Mouse (Mus musculus): ENCODE measurements around the gene Skor1.
A peak's percentile ranks its signal among the peaks of the same experiment; 100 is the strongest.

Skor1 gene

GRCm38 (mm10) chr9:63148410-63149371 lies at the start of gene Skor1:
Skor1 (minus strand) TSS chr9:63148961.
- no peak for DNase-seq

DNA sequence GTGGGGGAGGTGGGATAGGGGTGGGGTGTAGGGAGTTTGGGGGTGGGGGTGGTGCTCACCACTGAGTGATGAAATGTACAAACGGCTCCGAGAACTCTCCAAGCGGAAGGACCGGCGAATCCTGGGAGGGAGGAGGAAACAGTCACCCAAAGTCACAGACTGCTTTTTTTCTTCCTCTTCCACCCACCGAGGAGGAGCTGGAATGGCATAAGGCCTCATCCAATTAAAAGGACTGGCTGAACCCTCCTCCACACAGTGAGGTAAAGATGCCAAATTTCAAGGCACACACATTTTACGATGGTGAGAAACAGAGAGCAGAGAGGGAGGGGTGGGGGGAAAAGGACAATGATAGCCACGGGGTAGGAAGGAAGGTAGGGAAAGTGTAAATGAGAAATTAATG lies 48.5 kb upstream of the Skor1 start:
- DNase-seq = peak; percentile 11

DNA sequence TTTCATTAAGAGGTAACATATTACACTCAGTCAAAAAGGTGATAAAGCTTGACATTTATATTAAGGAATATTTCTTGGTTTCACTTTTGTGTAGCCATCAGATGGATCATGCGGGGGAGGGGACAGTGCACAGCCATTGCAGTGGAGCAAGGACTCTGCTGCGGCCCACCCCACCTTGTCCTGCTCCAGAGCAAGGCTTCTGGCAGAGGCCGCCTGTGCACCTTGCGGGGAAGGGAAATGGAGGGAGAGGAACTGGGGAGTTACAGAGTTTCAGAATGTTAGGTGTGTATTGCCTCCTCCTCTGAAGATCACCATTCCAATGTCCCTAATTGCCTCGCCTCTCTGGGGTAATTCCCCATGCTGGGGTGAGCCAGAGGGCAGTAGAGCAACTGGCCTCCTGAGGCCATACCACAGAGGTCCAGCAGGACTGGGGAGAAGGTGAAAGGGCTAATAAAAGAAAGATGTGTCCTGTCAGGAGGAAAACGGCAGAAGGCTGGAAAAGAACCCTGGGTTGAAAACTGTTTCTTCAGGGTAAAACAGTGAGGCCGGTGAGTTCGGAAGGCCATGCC lies 47.4 kb upstream of the Skor1 start:
- no peak for DNase-seq

GRCm38 (mm10) chr9:63195523-63195922 lies 46.8 kb upstream of the Skor1 start:
- DNase-seq = no peak

DNA sequence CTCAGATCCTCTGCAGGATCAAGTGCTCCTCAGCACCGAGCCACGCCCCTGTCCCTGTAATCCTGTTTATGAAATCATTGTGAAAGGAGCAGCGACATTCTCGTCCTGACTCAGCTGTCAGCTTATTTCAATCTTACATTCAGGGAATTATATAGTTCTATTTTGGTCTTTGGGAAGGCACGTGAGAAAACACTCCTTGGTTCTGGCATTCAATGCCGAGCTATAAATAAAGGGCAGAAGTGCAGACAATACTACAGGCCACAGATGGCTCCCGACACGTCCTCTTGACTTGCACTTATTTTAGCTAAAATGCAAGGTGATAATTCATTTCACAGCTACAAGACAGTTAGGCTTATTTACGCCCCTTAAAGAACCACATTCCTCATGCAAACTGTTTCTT lies 46.0 kb upstream of the Skor1 start:
- no peak for DNase-seq

GRCm38 (mm10) chr9:63192809-63193208 lies 44.0 kb upstream of the Skor1 start:
- no peak for DNase-seq

DNA sequence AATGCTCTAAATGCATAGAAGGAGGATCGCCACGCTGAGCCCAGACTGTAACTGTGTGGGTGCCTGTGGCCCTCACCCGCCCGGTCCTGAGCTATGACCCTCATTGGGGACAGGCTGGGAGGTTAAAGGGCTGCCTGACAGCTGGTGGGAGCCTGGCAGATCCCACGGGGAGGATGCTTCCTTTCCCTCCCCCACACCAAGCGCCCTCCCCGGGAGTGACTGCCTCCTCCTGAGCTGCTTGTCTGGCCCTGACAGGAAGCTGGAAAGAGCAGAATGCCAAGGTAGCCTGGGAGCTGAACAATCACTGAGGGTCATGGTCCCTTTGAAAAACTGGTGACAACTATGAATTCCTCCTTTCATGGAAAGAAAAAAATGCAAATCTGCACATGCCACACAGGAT lies 38.5 kb upstream of the Skor1 start:
- peak; percentile 4 for DNase-seq

- no peak for DNase-seq
Observed at GRCm38 (mm10) chr9:63185249-63185648, 36.5 kb upstream of the Skor1 start.

GRCm38 (mm10) chr9:63183864-63184263 lies 35.1 kb upstream of the Skor1 start:
- no peak for DNase-seq

GRCm38 (mm10) chr9:63182306-63182960 lies 33.7 kb upstream of the Skor1 start:
- no peak for DNase-seq

GRCm38 (mm10) chr9:63181337-63182178 lies 32.8 kb upstream of the Skor1 start:
- no peak for DNase-seq

GRCm38 (mm10) chr9:63178296-63178695 lies 29.5 kb upstream of the Skor1 start:
- DNase-seq = no peak

DNA sequence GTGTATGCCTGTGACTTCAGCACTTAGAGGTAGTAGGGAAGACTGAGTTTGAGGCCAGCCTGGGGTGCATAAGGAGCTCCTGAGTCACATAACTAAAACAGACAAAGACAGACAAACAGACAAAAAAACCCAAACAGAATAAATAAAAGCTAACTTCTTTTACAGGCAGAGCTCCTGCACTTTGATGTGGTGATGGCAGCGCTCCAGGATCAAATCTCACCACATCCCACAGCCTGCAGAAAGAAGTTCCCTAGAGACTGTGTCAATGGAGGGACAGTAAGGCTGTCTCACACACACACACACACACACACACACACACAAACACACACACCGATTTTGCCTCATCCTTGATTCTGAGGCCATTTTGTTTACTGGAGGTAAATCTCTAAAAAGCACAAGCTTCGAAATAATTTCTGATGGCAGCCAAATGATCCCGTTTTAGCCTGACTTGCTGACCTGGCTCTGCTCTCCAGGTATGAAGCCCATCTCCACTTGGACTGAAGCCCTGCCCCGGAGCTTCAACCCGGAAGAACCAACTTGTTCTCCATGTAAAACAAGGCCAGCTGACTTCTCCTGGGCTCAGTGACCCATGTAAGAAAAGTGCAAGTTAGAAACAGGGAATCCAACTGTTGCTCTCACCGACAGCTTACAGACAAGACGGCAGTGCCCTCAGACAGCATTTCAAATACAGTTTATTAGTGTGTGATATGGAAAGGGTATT lies 25.4 kb upstream of the Skor1 start:
- no peak for DNase-seq

DNA sequence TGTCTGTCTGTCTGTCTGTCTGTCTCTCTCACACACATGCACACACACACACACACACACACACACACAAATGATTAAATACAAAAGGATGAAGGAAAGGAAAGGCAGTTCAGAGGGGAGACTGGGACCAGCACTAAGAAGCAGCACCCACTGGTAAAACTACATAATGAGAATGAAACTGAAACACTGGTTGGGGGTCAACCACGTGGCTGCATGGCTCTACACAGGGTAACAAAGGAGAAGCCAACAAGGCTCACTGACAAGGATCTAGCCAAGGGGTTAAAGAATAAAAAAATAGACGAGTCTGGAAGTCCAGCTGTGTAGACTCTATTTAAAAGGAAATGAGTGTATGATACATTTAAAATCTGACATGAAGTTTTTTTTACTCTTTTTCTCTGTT lies 23.2 kb upstream of the Skor1 start:
- no peak for DNase-seq

DNA sequence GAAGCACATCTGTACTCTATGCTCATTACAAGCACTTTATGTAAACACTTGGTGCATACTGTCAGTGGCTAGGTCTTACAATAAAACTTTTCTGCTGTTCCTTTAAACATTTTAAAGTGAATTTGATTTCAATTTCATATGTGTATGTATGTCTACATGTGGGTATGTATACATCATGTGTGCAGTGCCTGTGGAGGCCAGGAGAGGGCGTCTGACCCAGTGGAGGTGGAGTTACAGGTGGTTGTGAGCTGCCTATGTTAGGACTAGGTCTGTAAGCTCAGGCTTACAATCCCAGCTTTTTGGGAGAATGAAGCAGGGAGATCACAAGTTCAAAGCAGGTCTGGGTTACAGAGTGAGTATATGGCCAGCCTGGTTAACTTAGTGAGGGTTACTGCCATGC lies 20.4 kb upstream of the Skor1 start:
- DNase-seq = no peak

- no peak for DNase-seq
Observed at GRCm38 (mm10) chr9:63165070-63165469, 16.3 kb upstream of the Skor1 start.

GRCm38 (mm10) chr9:63163756-63164155 lies 15.0 kb upstream of the Skor1 start:
- no peak for DNase-seq

DNA sequence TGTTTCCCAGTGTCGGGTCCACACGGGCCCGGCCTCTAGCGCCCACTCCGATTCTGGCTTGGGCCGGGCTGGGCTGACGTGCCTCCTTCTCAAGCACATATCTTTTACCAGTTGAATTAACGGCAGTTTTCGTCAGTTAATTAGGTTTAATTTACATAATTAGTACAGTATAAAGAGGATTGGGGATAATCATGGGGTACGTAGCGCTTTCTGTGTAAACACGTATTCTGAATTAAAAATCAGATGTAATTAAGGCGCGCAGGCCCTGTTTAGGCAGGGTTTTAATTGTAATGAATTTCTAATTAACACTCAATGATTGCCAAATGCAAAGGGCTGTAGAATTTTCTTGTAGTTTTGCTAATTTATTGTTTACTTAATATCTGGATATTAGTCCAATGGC lies 3.2 kb upstream of the Skor1 start:
- no peak for DNase-seq

DNA sequence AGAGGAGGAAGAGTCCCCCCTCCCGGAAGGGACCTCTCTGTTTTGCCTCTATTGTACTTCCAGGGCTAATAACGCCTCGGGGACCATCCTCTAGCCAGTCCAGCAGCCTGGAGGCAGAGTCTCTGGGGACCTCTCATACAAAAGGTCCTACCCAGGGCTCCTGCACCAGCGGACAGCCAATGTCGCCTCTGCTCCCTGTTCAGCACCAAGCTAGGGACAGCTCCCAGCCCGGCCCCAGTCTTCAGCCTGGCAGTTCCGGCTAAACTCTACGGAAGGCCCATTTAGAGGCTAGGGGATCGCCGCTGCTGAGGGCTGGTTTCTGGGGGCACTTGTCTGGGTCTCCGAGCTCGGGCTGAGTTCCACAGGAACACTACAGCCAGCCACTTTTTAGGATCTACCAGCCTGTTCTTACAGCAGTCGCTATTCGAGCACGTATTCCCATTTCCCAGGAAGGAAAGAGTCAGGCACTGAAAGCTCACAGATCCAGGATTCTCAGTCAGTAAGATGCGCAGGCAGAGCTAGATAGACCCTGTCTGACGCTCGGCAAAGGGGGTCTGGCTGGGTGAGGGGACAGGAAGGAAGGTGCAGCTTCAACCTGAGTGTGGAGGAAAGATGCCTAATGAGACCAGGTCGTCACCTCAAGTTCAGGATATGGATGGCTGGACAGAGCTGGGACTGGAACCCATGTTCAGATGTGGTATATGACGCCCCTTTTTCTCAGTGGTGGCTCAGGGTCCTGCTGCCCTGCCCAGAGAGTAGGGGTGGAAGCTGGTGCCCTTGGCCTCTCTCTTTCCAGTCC lies 2.5 kb upstream of the Skor1 start:
- DNase-seq = peak; percentile 58

GRCm38 (mm10) chr9:63150086-63150800 lies 1.5 kb upstream of the Skor1 start:
- no peak for DNase-seq

GRCm38 (mm10) chr9:63149372-63149766 lies 608 bp upstream of the Skor1 start:
- no peak for DNase-seq

Measured in lung, postnatal 36 days (tissue).